Mouse (Mus musculus): ENCODE measurements around the gene Ptpn3.

Ptpn3 gene

GRCm38 (mm10) chr4:57301410-57302313 lies at the start of gene Ptpn3:
Gene Ptpn3, minus strand, starts transcription at chr4:57301837.
- DNase-seq, result peak; percentile 88 to 89

DNA sequence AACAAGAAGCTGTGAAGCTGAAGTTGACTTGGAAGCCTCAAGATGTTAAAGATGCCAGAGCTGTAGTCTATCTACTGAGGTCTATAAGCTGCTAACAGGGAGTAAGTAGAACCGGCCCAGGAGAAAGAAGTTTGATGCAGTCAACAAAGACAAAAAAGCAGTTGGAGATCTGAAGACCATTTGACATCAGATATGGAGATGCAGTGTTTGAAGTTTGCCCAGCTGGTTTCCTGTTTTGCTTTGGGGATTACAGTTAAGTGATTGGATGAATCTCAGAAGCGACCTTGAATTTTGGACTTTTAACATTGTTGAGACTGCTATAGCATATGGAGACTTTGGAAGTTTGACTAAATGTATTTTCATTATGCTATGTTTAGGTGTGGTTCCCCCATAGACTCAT lies 48.9 kb upstream of the Ptpn3 start:
- no peak for DNase-seq

DNA sequence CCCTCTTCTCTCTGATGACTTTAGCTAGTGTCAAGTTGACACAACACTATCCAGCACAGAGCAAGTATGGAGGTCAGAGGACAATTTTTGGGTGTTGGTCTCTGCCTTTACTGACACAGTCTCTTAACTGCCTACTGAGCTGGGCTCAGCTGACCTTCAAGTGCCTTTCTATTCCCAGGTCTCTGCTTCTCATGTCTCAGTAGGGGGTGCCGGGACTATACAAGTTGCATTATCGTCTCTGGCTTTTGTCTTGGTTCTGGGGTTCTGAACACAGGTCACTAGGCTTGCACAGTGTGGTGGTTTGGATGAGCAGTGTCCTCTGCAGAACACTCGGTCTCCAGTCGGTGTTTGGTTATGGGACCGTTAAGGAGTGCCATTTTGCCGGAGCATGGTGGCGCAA lies 42.4 kb upstream of the Ptpn3 start:
- no peak for DNase-seq

- DNase-seq, result no peak
These were observed 37.3 kb upstream of the Ptpn3 start for GRCm38 (mm10) chr4:57338923-57339322.

DNA sequence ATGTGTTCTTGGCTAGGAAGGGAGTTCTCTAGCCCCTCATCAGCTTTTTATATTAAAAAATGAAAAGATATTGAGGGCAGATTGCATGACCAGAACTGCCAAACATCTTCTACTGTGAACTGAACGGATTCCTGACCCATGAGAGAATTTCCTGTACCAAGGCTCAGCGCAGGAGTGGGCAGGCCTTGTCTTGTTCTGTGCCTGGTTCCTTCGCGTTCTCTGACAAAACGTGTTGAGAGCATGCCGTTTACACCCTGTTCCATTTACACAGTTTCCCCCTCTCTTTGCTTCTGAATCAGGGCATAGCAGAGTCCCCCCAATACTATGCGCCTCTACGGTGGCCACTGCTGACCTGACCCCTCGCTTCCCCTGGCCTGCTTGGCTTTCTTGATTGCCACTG lies 36.4 kb upstream of the Ptpn3 start:
- no peak for DNase-seq

DNA sequence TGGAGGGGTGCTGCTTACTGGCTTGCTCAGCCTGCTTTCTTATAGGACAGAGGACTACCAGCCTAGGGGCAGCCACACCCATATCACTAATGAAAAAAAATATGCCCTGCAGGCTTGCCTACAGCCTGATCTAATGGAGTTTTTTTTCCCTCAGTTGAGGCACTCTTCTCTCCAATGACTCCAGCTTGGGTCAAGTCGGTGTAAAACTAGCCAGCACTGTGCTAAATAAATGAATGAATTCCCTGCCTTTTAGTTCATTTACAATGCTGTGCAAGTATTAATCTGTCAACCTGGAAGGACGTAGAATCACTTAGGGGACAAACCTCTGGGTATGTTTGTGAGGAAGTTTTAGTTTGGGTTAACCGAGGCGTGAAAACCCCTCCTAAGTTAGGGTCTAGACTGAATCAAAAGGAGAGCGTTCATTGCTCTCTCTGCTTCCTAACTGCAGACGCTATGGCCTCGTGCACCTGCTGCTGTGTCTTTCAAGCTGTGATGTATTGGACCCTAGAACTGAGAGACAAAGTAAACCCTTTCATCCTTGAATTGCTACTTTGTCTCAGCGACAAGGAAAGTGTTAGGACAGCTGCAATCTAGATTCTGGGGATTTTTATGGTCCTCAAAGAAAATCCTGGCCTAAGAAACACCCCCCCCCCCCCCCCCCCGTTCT lies 33.5 kb upstream of the Ptpn3 start:
- DNase-seq, result no peak

DNA sequence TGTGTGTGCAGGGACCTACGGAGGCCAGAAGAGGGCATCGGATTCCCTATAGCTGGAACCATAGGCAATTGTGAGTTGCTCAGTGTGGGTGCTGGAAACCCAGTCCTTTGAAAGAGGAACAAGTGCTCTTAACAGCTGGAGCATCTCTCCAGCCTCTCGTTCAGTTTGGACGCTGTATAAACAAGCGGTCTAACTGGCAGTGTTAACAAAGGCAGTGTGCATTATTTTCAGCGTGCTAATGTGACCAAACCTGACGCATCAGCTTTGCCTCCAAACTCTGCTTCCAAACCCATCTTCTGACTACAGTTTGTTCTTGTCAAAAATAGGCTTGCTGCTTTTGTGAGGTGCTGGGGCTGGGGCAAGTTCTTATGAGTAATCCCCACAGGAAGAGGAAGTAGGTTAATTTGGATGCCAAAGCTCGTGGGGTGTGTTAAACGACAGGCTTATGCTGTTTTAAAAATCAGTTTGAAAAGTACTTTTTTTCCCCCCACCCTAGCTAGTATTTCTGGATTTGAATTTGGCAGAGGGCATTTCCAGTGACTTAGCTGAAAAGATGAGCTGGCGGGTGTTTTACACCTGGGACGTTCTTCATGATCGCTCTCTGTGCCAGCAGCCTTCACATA lies 32.4 kb upstream of the Ptpn3 start:
- DNase-seq, result no peak

- DNase-seq, result no peak
These were observed 30.9 kb upstream of the Ptpn3 start for GRCm38 (mm10) chr4:57332511-57332910.

GRCm38 (mm10) chr4:57320606-57321327 lies 19.1 kb upstream of the Ptpn3 start:
- peak; percentile 51 to 67 for DNase-seq

DNA sequence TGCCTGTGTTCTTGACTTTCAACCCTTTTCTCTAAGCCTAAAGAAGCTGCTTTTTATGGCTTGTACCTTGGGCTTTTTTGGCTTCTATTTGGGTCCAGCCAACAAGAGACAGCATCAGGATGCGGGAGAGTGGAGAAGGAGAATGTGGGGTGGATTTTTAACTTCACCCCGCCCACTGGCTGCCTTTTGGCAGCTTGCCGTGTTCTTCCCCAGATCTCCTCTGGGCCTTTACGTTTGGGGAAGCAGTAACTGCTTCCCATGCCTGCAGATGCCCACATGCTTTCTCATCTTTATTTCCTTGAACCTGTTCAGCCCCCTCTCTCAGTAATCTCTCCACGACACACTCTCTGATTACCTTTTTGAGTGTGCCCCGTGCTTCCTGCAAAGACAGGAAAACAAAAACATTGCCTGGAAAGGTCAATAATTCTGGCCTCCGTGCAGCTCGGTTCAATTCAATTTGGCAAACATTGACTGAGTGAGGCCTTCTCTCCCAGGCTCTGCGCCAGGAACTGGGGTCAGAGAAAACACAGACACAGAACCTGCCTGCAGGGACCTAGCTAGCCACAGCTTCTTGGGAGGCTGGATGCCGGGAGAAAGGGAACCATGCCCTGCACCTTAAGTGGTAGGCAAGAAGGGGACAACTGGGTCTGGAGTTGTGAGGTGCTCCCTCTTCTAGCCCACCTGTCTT lies 17.0 kb upstream of the Ptpn3 start:
- DNase-seq, result peak; percentile 30 to 43

GRCm38 (mm10) chr4:57312256-57313166 lies 10.9 kb upstream of the Ptpn3 start:
- DNase-seq, result no peak

GRCm38 (mm10) chr4:57311750-57312149 lies 10.1 kb upstream of the Ptpn3 start:
- DNase-seq, result no peak

- DNase-seq, result peak; percentile 46 to 48
These were observed 6.8 kb upstream of the Ptpn3 start for GRCm38 (mm10) chr4:57308214-57309000.

DNA sequence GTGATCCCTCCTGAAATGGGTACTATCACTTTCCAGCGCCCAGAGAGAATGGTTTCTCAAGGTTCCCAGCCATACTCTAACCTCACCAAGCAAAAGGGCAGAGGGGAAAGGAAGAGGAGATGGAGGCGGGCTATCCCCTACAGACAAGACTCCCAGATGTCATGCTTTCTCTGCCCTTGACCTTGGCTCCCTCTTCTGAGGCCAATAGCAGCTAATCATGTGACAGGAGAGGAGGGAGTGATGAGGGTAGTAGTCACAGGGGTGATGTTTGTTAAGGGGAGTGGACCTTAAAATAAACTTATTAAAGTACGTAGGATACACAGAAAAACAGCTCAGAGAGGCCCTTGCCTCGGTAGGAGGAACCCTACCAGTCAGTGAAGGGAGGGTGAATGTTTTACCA lies 6.1 kb upstream of the Ptpn3 start:
- DNase-seq, result no peak

- no peak for DNase-seq
These were observed 4.6 kb upstream of the Ptpn3 start for GRCm38 (mm10) chr4:57306260-57306659.

DNA sequence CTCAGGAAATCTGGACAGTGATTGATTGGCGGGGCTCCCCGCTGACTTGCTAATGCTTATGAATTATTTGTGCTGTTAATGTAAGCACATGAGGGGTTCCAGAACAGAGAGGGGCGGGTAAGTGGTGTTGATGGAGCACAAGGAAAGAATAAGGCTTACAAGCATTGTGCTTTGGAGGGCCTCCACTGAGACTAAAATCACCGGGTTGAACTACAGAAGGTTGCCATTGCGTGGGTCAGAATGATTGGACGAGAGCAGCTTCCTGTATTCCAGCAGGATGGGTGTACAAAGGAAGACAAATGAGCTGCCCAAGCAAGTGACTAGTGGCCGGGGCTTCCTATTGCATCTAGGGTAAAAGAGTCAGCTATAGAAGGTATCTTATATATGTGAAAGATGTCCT lies 4.0 kb upstream of the Ptpn3 start:
- no peak for DNase-seq

- DNase-seq, result peak in 1 of 2 experiments; percentile 74
These were observed 898 bp downstream of the Ptpn3 start for GRCm38 (mm10) chr4:57300469-57301409.

- peak; percentile 86 for DNase-seq
These were observed 1.8 kb downstream of the Ptpn3 start for GRCm38 (mm10) chr4:57299701-57300468.
